Mouse (Mus musculus): ENCODE measurements at regions not wholly inside any gene's neighbourhood (a gene's known extent, or its start where the extent isn't known, plus 50 kb on each side); places are given as distances from the start of the nearest gene placed in this dataset.

- no peak for ATAC-seq (ENCODE audit: insufficient number of reproducible peaks, low FRiP score, low TSS enrichment)
These were observed 55.7 kb downstream of the Plk2 start for GRCm38 (mm10) chr13:110450526-110450925.

DNA sequence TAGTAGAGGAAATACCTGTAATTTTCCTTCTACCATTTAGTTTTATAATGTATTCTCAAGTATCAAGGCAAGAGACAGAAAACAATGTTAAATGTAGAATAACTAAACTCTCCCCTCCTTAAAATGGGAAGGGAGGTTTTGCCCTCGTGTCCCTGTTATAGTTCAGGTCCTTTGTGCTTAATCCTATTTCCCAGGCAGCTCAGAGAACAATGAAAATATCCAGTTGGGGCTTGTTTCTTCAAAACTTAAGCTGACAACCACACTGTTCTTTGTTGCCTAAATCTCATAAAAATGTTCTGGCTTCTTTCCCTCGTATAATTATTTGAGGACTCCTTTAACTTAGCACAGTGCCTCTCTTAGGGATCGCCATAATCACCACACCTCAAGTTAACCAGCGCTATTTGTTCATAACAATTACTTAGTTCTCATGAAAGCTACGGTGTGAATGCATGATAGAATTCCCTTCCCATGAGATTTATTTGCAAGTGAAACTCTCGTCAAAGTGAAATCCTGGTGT lies 57.2 kb downstream of the Plk2 start:
- ATAC-seq (ENCODE audit: insufficient number of reproducible peaks, low FRiP score, low TSS enrichment), result no peak

GRCm38 (mm10) chr13:110455085-110455484 lies 60.2 kb downstream of the Plk2 start:
- ATAC-seq (ENCODE audit: insufficient number of reproducible peaks, low FRiP score, low TSS enrichment), result no peak

DNA sequence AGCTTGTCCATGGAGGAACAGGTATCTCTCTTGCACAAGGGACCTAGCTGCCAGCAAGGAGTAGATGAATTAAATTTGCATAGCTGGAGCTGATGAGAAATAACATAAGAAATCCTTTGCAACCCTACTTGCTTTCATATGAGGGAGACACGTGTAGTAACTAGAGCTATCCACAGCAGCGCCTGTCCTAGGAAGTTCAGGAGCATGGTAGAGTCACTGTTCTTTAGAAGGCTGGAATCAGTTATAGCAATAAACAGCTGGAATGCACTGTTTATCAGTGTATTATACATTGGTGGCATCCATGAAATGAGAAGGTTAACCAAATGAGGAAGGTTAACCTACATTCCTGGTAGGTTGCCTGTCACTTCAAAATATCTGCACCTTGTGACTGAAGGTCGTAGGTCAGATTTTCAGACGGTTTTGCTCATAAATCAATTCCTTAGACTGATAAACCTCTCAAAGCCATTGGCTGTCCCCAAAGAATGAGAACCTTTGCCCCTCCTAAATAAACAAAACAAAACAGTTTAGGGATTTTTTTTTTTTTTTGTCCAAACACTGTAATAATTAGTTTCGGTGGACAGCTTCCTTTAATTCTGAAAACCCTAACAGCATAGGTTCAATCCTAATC lies 60.8 kb downstream of the Plk2 start:
- no peak for ATAC-seq (ENCODE audit: insufficient number of reproducible peaks, low FRiP score, low TSS enrichment)

DNA sequence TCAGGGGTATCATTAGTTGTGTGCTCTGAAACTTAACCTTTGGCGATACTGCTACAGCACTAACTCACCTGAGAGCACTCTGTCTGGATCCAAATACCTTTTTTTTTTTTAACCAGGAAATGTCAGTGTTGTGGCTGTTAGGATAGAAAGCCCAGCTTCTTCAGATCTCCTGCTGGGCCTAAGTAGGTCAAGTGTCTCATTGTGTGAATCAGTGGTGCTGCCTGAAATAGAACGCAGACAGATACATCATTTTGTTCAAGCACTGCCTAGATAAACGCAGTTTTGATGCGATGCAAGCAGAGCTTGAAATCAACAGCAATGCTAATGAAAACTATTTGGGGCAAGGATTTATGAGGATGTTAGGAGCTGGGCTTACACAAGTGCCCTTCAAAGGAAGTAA lies 63.9 kb downstream of the Plk2 start:
- peak; percentile 83 for ATAC-seq (ENCODE audit: insufficient number of reproducible peaks, low FRiP score, low TSS enrichment)

DNA sequence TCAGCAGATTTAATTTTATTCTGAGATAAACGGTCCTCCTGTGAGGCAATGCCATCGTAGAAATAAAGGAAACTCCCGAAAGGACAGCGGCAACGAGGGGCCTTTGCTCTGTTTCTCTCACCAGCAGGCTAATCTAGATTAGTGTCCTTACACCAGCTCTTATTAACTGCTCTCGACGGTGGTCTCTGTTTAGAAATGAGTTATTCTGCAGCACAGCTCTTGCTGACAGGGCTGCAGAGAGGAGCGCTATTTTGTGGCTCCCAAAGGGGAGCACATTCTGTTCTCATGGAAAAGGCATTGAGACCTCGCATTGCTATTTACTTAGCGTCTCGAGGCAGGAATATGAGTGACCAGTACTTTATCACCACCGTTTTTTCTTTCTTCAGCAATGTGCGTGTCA lies 66.7 kb downstream of the Plk2 start:
- ATAC-seq (ENCODE audit: insufficient number of reproducible peaks, low FRiP score, low TSS enrichment), result no peak

GRCm38 (mm10) chr13:110471526-110471925 lies 76.7 kb downstream of the Plk2 start:
- ATAC-seq (ENCODE audit: insufficient number of reproducible peaks, low FRiP score, low TSS enrichment), result no peak

DNA sequence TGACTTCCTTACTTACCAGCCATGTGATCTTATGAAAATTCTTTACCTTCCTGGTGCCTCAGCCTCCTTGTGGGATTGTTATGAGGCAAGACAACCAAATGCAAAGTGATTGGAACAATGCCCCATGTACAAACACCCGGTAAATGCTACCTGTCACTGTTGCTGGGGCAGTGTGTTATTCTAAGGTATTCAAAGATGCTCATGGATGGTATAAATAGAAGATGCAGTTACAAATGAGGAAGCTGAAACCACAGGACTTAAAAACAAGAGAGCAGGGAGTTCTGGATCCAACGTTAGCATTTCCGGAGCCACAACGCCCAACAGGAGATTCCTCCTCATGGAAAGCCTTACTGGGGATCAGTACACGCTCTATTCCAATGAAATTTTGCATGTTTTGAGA lies 82.9 kb downstream of the Plk2 start:
- no peak for ATAC-seq (ENCODE audit: insufficient number of reproducible peaks, low FRiP score, low TSS enrichment)

DNA sequence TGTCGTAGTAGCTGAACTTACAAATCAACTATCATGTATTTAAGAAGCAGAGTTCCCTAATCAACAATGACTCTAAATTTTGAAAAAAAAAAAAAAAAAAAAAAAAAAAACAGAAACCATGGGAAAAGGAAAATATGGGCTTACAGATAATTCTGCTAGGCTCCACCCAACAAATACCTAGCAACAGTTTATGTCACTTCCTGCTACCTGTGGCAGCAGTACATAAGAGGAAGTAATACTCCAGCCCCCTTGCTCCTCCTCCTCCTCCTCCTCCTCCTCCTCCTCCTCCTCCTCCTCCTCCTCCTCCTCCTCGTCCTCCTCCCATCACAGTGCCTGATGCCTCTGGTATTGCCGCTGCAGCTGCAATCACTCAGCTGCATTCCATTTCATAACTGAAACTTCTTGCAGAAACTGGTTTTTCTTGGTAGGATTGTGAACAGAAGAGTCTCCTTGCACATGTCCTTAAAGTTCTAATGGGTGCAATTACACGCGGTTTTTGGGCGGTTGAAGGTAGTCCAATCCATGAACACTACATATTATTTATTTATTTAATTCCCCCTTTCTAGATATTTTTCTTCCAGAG lies 89.6 kb downstream of the Plk2 start:
- ATAC-seq (ENCODE audit: insufficient number of reproducible peaks, low FRiP score, low TSS enrichment), result no peak

DNA sequence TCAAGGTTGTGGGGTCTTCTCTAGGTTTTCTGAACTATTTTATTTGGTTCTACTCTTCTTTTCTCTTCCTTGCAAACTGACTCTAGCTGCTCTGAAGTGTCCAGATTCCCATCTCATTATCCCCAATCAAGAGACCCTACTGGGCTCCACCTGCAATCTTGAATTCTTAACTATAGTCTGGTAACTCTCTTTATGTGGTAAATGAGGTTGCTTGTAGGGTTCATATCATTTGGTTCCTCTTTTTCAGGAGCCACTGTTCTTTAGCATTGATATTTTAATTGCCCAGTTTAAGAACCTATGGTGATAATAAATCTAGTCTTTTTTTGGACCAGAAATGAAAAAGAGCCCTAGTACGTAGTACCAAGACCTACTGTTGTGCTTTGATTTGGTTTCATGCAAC lies 90.7 kb downstream of the Plk2 start:
- no peak for ATAC-seq (ENCODE audit: insufficient number of reproducible peaks, low FRiP score, low TSS enrichment)

DNA sequence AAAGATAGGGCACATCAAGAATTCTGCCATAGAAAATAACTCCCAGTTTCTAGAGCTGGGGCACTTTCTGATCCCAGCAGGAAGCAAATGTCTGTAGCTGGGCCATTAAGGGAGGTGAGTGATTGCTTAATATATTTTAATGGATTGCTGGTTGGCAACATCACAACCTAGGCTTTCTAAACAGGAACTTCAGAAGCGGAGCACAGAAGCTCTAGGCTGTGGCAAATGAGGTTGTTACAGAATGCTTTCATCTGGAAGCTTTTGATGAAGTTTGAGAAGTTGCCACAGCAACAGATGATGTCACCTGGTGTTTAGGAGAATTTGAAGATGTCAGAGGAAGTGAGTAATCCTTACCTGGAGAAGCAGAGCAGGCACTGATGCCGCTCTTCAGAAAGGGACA lies 95.3 kb downstream of the Plk2 start:
- no peak for ATAC-seq (ENCODE audit: insufficient number of reproducible peaks, low FRiP score, low TSS enrichment)

- 0 out of 2 replicates have a peak, but pooled peaks have one; percentile 36 for ATAC-seq (ENCODE audit: insufficient number of reproducible peaks, low FRiP score, low TSS enrichment)
These were observed 97.6 kb downstream of the Plk2 start for GRCm38 (mm10) chr13:110492296-110493001.

GRCm38 (mm10) chr13:110493002-110493552 lies 98.2 kb downstream of the Plk2 start:
- ATAC-seq (ENCODE audit: insufficient number of reproducible peaks, low FRiP score, low TSS enrichment), result no peak

DNA sequence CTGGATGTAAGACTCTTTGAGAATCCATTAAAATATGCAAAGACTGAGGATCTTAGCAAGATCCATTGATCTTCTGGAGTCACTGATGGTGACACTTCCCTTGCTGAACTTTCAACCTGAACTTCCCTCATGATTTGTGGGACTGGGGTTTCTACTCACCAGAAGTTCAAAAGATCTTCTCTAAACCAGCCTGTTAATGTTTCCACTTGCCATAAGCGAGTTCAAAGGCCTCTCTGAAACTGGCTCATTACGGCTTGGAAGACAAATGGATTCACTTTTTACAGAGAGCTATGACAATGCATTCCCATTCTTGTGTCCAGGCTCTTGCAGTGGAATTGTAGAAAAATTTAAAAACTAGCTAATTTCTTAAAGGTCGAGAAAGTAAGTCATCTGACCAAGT lies 102.6 kb downstream of the Plk2 start:
- no peak for ATAC-seq (ENCODE audit: insufficient number of reproducible peaks, low FRiP score, low TSS enrichment)

- no peak for ATAC-seq (ENCODE audit: insufficient number of reproducible peaks, low FRiP score, low TSS enrichment)
These were observed 113.0 kb downstream of the Plk2 start for GRCm38 (mm10) chr13:110507814-110508362.

- ATAC-seq (ENCODE audit: insufficient number of reproducible peaks, low FRiP score, low TSS enrichment), result no peak
These were observed 123.1 kb downstream of the Plk2 start for GRCm38 (mm10) chr13:110517986-110518385.

- ATAC-seq (ENCODE audit: insufficient number of reproducible peaks, low FRiP score, low TSS enrichment), result no peak
These were observed 128.1 kb downstream of the Plk2 start for GRCm38 (mm10) chr13:110522974-110523373.

DNA sequence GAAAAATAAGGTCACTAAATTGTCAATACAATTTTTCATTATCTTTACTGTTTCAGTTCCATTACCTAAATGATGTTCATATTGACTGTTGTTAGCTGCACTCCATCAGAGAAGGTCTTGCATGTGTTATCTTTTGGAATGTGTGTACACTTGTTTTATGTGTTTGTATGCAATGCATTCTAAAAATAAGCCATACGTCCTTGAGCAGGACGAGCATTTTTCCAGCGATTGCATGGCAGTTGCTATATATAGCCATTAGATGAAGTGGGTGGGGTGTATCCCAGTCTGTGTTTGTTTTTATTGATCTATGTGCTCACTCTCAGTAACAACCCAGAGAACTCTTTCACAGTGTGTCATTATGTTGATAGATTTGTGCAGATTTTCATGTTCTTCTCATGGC lies 132.8 kb downstream of the Plk2 start:
- no peak for ATAC-seq (ENCODE audit: insufficient number of reproducible peaks, low FRiP score, low TSS enrichment)

DNA sequence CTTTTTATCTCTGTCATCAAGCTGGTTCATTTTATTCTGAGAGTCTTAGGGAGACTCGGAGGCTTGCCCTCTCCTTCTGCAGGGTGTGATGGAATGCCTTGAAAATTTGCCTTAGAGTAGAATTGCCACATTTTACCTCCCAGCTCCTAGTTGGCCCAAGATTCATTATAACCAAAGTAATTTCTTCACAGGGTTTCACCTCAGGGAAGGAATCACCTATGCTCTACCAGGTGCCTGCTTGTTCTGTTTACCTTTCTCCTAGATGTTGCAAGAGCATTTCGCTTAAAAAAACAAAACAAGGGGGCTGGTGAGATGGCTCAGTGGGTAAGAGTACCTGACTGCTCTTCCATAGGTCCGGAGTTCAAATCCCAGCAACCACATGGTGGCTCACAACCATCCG lies 134.8 kb downstream of the Plk2 start:
- ATAC-seq (ENCODE audit: insufficient number of reproducible peaks, low FRiP score, low TSS enrichment), result no peak

DNA sequence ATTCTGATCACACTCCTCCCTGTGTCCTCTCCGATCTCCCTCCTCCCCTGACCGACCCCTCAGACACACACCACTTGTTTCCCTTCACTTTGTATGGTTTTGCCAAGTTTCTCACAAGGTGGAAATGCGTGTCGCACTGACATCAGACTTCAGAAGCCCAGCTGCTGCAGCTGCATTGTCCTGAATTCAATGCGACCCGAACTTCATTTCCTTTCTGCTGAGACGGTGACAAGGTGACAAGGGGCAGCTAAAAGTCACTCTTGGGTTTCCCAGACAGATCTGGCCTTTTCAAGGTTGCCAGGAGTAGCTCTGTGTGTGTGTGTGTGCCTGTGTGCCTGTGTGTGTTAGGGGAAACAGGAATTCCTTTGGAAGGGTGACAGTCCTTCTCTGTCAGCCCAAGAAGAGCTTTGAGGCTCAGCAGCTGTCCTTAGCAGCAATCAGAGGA lies 139.5 kb downstream of the Plk2 start:
- no peak for ATAC-seq (ENCODE audit: insufficient number of reproducible peaks, low FRiP score, low TSS enrichment)

- no peak for ATAC-seq (ENCODE audit: insufficient number of reproducible peaks, low FRiP score, low TSS enrichment)
These were observed 140.9 kb downstream of the Plk2 start for GRCm38 (mm10) chr13:110535785-110536184.
